Mouse (Mus musculus) lung, embryonic 15.5 days (tissue): ENCODE data around the gene Tmod1. TPM values are rescaled to one million over a fixed set of nuclear protein-coding genes. Genes with fewer than 3 reads are reported as not detected.

Source experiments
- ATAC-seq: fragments of 200-750 bp; cut with Nextera tagmentation; 2 replicates; pipeline ENCODE4 v1.8.0; 2017; ENCODE audit warnings: moderate number of reproducible peaks, borderline replicate concordance; ENCODE audit not compliant: low FRiP score, low TSS enrichment; ENCODE audit errors: extremely low read depth
- H3K27ac ChIP-seq: fragments of 300-500 bp; sonication (generic); 2 replicates; pipeline ENCODE4 v1.5.1; 2015; ENCODE audit warnings: moderate library complexity, mild to moderate bottlenecking, inconsistent platforms
- H3K27me3 ChIP-seq: fragments of 300-500 bp; sonication (generic); 2 replicates; pipeline ENCODE4 v1.6.1; 2015; ENCODE audit warnings: inconsistent platforms
- H3K36me3 ChIP-seq: fragments of 300-500 bp; sonication (generic); 2 replicates; pipeline ENCODE4 v1.6.1; 2015; ENCODE audit warnings: inconsistent platforms
- H3K4me1 ChIP-seq: fragments of 300-500 bp; sonication (generic); 2 replicates; pipeline ENCODE4 v1.6.1; 2015; ENCODE audit warnings: inconsistent platforms
- H3K4me2 ChIP-seq: fragments of 300-500 bp; sonication (generic); 2 replicates; pipeline ENCODE4 v1.6.1; 2015; ENCODE audit warnings: inconsistent platforms, mild to moderate bottlenecking, moderate library complexity
- H3K4me3 ChIP-seq: fragments of 300-500 bp; sonication (generic); 2 replicates; pipeline ENCODE4 v1.5.1; 2015; ENCODE audit warnings: mild to moderate bottlenecking, inconsistent platforms
- H3K9ac ChIP-seq: fragments of 300-500 bp; sonication (generic); 2 replicates; pipeline ENCODE4 v1.6.1; 2015; ENCODE audit warnings: inconsistent platforms
- H3K9me3 ChIP-seq: fragments of 300-500 bp; sonication (generic); 2 replicates; pipeline ENCODE4 v1.6.1; 2016; ENCODE audit warnings: inconsistent platforms
- WGBS: fragments of 180-500 bp; shearing (Covaris S2); methylation state at CpG from one replicate; pipeline ENCODE4 v1.1.7; 2015; 5-methylcytosine and 5-hydroxymethylcytosine counted together
- polyA plus RNA-seq: library from polyadenylated mRNA; unstranded; fragments of >200 nt; fragmentation: Nextera tagmentation; extraction: Ambion mirVana; gene quantifications from 2 replicates; pipeline ENCODE4 v1.2.1, GENCODE M21; 2015

Tmod1 gene
- polyA plus RNA-seq, 1 experiment from 2014 or later = 10.0 TPM

DNA sequence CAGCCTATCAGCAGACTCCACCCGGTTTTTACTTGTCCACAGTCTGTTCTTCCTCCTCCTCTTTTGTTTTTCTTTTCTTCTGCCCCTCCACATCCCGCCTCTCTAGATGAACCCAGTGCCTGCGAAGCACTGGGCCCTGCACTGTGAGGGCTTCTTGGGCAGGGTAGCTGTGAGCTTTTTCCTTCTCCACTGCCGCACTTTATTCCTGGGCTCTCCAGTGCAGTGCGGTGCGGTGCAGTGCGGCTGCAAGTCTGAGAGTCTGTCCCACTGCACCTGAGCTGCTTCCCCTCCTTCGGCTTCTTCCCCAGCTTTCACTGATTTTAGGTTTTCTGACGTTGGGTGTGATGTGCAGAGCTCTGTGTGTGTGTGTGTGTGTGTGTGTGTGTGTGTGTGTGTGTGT is 6.3 kb upstream of the Tmod1 start:
- Histone ChIP-seq H3K27me3 (peaks cover 1% of the 10 kb centered on the region), H3K4me2 (peak overlapping the region; percentile 0; the same call in 1 of the 2 replicates), H3K27ac (peak overlapping the region; percentile 80), H3K9me3 (no peaks in the 10 kb centered on the region), H3K9ac (no peak overlapping the region), H3K4me3 (no peak overlapping the region), H3K36me3 (no peaks in the 10 kb centered on the region), H3K4me1 (peaks cover 3% of the 10 kb centered on the region; the same call in 1 of the 2 replicates)
- WGBS = 33% methylated on average over 9 of the region's 9 CpGs
- ATAC-seq = 0 out of 2 replicates have a peak, but pooled peaks have one; percentile 17

DNA sequence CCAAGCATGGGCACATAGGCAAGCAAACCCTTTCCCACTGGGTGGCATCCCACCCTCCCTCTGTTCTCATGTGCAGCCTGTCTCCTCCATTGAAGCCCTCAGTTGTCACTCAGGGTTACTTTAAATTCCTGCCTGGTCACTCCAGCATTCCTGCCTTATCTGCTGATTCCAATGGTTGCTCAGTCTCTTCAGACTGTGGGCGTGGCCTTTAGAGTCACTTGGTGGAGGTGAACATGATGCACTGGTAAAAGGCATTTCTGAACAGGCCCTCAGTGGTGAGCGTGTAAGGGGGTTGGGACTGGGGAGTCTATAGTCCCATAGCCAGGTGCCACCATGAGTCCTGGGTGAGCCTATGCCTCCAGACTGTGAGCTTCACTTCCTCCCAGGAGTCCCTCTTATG is 5.5 kb upstream of the Tmod1 start:
- no peak overlapping the region for H3K9ac ChIP-seq
- no peaks in the 10 kb centered on the region for H3K36me3 ChIP-seq
- peak overlapping the region; percentile 80 for H3K27ac ChIP-seq
- ATAC-seq = peak; percentile 82
- peaks cover 9% of the 10 kb centered on the region for H3K27me3 ChIP-seq
- no peak overlapping the region for H3K4me3 ChIP-seq
- peaks cover 5% of the 10 kb centered on the region; the same call in 1 of the 2 replicates for H3K4me1 ChIP-seq
- H3K9me3 ChIP-seq = no peaks in the 10 kb centered on the region
- H3K4me2 ChIP-seq = peak overlapping the region; percentile 0; the same call in 1 of the 2 replicates
- 31% methylated on average over 2 of the region's 2 CpGs for WGBS

DNA sequence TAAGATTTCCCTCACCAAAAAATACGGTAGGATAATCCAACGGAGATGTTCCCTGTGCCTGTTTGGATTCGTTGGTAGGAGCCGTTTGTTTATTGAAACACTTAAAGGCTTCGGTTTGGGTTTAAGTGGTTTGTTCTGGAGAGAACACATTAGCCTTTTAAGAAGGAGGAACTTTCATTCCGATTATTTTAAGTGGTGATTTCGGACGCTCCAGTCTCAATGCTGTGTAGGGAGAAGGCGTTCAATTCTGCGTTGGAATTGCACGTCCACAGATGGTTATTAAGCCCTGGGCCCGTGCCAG is 194 bp upstream of the Tmod1 start:
- Histone ChIP-seq H3K27me3 (peaks cover 35% of the 10 kb centered on the region), H3K9me3 (no peaks in the 10 kb centered on the region), H3K36me3 (no peaks in the 10 kb centered on the region), H3K4me2 (peak overlapping the region; percentile 99), H3K27ac (0 out of 2 replicates have a peak overlapping the region, but pooled peaks have one; percentile 44), H3K4me3 (peak overlapping the region; percentile 64), H3K4me1 (peaks cover 29% of the 10 kb centered on the region), H3K9ac (peak overlapping the region; percentile 59; the same call in 1 of the 2 replicates)
- no peak for ATAC-seq
- 6% methylated on average over 12 of the region's 12 CpGs for WGBS

DNA sequence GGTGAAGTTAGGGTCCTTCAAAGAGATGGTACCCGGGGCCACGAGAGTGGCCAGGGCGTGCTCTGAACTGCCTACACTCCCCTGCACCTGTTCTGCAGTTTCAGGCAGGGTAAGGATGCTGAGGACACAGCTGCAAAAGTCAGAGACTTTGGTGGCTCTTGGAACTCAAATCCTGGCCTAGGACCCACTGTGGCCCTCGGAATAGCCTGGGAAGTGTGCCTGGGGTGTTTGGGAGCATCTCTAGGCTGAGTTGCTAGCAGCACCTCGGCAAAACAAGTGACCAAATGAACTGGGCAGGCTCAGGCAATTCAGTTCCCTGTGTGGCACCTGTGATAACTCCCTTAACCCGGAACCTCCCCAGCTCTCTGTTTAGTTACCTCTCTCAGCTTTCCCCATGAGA is 1.2 kb downstream of the Tmod1 start:
- Histone ChIP-seq H3K9me3 (no peaks in the 10 kb centered on the region), H3K9ac (no peak overlapping the region), H3K4me2 (peak overlapping the region; percentile 99), H3K4me3 (peak overlapping the region; percentile 64), H3K36me3 (no peaks in the 10 kb centered on the region), H3K4me1 (peaks cover 29% of the 10 kb centered on the region), H3K27me3 (peaks cover 35% of the 10 kb centered on the region), H3K27ac (no peak overlapping the region)
- no peak for ATAC-seq
- WGBS = 22% methylated on average over 6 of the region's 6 CpGs

DNA sequence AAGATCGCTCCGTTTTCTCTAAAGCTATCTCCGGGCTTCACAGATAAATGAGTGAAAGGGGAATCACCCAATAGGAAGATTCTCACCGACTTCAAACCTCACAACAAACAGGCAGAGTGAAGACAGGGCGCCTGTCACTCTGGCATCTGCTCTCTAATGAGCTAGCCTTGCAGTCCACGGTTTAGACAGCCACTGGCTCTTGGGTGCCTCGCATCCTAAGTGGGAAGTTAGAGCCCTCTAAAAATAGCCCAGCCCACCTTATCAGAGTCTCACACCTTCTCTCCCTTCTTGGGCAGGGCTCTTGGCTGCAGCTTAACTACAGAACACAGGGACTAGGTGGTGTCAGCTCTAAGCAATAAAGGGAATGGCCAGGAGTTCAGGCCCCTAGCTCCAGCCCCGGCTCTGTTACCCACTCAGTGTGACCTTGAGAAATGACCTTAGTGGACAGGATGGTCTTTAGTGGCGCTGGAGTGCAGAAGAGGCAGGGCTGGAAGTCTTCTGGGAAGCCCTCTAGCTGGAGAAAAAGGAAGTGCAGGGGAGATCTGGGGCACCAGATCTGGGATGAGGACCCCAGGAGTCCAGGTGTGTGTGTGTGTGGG is 2.0 kb downstream of the Tmod1 start:
- Histone ChIP-seq H3K9ac (no peak overlapping the region), H3K36me3 (no peaks in the 10 kb centered on the region), H3K27ac (no peak overlapping the region), H3K4me1 (peaks cover 29% of the 10 kb centered on the region), H3K4me2 (peak overlapping the region; percentile 16; the same call in 1 of the 2 replicates), H3K4me3 (no peak overlapping the region), H3K27me3 (peaks cover 35% of the 10 kb centered on the region), H3K9me3 (no peaks in the 10 kb centered on the region)
- WGBS = 11% methylated on average over 9 of the region's 9 CpGs
- peak; percentile 52; the same call in 1 of the 2 replicates for ATAC-seq

DNA sequence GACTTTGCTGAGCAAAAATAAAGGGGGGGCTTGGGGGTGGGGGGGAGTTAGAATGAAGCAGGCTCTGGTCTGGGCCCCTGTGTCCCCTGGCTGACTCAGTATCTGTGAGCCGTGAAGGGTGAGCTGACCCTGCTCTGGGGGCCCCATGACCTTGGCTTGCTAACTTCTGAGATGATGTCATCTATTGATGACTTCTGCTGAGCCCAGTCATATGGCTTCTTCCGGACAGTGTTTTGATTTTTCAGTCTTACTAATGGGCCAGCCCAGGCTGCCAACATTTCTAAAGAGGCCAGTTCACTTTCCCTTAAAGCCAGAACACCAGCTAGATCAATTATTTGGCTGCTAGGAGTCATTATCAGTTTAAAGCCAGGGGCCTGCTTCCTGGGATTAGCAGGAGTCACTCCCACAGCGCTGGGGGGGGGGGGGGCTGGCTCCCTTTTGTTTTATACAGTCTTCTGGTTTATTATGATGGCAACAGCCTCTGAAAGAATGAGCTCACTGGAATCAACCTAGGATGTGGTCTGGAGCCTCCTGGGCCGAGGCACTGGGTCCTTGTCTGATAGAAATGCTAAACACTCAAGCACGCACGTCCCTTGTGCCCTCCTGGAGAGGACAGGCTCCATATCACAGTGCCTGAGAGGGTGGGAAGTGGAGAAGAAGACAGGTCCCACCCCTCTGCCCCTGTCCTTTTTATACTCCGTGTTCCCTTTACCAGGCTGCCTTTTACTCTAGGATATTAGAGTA is 3.2 kb downstream of the Tmod1 start:
- Histone ChIP-seq H3K27ac (no peak overlapping the region), H3K36me3 (no peaks in the 10 kb centered on the region), H3K9ac (no peak overlapping the region), H3K27me3 (peaks cover 35% of the 10 kb centered on the region), H3K4me1 (peaks cover 29% of the 10 kb centered on the region), H3K9me3 (no peaks in the 10 kb centered on the region), H3K4me3 (no peak overlapping the region), H3K4me2 (no peak overlapping the region)
- ATAC-seq = no peak
- 35% methylated on average over 7 of the region's 7 CpGs for WGBS

DNA sequence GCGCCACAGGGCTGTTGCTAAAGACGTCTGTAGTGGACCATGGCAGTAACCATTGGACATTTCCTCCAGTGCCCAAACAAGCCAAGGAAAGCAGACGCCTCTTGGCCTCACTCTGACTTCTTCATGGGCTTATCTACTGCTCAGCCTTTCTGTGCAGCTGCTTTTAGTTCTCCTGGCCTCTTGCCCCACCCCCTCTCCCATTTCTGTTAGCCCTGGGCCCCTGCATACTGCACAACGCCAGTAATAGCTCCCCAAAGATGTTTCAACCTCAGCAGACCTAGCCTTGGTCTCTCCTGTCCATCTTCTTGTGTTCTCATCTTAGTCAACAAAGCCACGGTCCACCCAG is 3.7 kb downstream of the Tmod1 start:
- 29% methylated on average over 5 of the region's 5 CpGs for WGBS

DNA sequence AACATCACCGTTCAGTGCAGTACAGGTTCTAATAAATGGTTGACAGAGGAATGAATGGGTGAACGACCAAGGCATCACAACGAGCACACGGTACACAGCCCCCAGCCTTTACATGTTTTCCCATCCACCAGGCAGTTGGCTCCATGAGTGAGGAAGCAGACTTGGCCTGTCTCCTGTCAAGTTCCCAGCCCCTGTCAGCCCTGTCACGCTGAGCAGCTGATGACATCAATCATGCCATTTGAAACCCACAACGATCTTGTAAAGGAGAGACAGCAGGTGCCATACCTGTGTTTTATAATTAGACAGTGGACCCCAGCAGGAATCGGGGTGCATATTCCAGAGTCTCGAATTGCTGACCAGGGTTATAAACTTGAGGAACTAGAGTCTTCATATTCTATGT is 4.6 kb downstream of the Tmod1 start:
- 71% methylated on average over 8 of the region's 8 CpGs for WGBS
- H3K9me3 ChIP-seq = no peaks in the 10 kb centered on the region
- H3K4me3 ChIP-seq = no peak overlapping the region
- no peaks in the 10 kb centered on the region for H3K36me3 ChIP-seq
- H3K9ac ChIP-seq = no peak overlapping the region
- H3K4me2 ChIP-seq = no peak overlapping the region
- peaks cover 25% of the 10 kb centered on the region for H3K27me3 ChIP-seq
- no peak overlapping the region for H3K27ac ChIP-seq
- H3K4me1 ChIP-seq = peaks cover 25% of the 10 kb centered on the region
- ATAC-seq = no peak

More for the DNA sequence above, 3.7 kb downstream of the Tmod1 start:
- Histone ChIP-seq H3K4me2 (no peak overlapping the region), H3K4me1 (peaks cover 29% of the 10 kb centered on the region), H3K27ac (no peak overlapping the region), H3K27me3 (peaks cover 34% of the 10 kb centered on the region), H3K9me3 (no peaks in the 10 kb centered on the region), H3K9ac (no peak overlapping the region), H3K36me3 (no peaks in the 10 kb centered on the region), H3K4me3 (no peak overlapping the region)
- ATAC-seq = no peak

DNA sequence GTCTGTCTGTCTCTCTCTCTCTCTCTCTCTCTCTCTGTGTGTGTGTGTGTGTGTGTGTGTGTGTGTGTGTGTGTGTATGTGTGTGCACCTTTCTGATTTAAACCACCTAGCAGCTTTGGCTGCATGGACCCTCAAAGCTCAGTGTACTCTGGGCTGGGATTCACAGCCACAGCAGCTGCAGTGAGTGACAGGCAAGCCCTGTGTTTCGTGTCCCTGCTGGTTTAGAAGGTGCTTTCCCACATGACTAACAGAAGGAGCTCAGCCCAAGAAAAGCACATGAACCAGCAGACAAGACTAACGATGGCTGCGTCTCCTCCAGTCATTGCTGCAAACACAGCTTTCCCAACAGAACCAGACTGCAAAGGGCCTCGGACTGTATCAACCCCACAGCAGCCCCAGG is 9.2 kb downstream of the Tmod1 start:
- no peak for ATAC-seq
- H3K4me1 ChIP-seq = no peaks in the 10 kb centered on the region
- H3K36me3 ChIP-seq = no peaks in the 10 kb centered on the region
- no peak overlapping the region for H3K4me3 ChIP-seq
- no peaks in the 10 kb centered on the region for H3K9me3 ChIP-seq
- H3K4me2 ChIP-seq = no peak overlapping the region
- no peak overlapping the region for H3K27ac ChIP-seq
- H3K9ac ChIP-seq = no peak overlapping the region
- H3K27me3 ChIP-seq = no peaks in the 10 kb centered on the region; the same call in 1 of the 2 replicates
- WGBS = 71% methylated on average over 4 of the region's 4 CpGs

DNA sequence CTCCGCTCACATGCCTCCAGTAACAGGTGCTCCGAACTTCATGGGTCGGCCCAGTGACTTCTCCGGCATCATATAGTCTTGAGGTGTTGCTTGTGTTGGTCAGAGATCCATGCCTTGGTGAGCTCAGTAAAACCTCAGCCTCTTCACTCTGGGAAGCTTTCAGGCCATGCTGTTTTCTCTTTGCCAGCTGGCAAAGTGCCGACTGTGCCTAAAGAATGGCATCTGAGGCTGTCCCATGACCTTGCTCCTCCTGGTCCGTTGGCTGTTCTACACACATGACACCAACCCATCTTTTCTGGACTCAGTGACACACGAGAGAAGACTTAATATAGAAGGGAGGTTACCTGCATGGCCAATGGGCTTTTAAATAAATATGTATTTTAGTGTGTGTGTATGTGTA is 9.7 kb downstream of the Tmod1 start:
- Histone ChIP-seq H3K9me3 (no peaks in the 10 kb centered on the region), H3K27ac (no peak overlapping the region), H3K4me1 (no peaks in the 10 kb centered on the region), H3K4me3 (no peak overlapping the region), H3K27me3 (no peaks in the 10 kb centered on the region; the same call in 1 of the 2 replicates), H3K9ac (no peak overlapping the region), H3K36me3 (no peaks in the 10 kb centered on the region), H3K4me2 (no peak overlapping the region)
- ATAC-seq = no peak
- 82% methylated on average over 7 of the region's 7 CpGs for WGBS

DNA sequence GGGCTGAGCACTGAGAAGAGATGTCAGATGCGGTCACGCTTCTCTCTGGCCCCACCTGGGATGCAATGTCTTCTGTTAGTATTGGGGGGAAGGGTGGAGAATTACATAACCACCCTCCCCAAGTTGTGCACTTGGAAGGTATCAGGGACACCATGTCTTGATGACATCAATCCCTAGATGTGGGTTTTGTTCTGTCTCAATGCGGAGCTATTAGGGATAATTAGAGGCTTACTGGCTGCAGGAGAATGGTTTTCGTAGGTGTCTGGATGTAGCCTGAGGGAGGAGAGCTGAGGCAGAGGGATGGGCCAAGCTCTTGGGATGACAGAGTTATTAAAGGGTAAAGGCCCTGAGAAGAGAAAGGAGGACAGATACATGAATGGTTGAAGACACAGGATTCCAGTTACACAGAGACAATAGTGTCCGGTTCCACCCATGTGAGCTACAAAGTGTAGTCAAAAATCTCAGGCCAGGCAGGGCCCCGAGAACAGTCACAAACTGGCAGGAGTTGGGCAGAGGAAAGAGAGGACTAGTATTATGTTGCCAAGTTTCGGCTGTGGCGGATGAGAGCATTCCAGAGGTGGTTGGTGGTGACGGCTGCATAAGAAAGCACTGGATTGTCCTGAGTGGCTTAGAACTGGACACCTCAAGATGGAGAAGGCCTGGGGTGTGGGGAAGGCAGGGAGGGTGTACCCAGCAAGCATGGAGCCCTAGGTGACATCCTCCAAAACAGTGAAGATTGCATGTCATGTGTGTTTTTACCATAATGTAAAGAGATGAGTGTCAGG is 14.8 kb downstream of the Tmod1 start:
- no peaks in the 10 kb centered on the region for H3K4me1 ChIP-seq
- H3K4me2 ChIP-seq = no peak overlapping the region
- no peak for ATAC-seq
- 84% methylated on average over 9 of the region's 9 CpGs for WGBS
- no peak overlapping the region for H3K27ac ChIP-seq
- H3K27me3 ChIP-seq = no peaks in the 10 kb centered on the region
- no peak overlapping the region for H3K9ac ChIP-seq
- no peak overlapping the region for H3K4me3 ChIP-seq
- no peaks in the 10 kb centered on the region for H3K36me3 ChIP-seq
- H3K9me3 ChIP-seq = no peaks in the 10 kb centered on the region

DNA sequence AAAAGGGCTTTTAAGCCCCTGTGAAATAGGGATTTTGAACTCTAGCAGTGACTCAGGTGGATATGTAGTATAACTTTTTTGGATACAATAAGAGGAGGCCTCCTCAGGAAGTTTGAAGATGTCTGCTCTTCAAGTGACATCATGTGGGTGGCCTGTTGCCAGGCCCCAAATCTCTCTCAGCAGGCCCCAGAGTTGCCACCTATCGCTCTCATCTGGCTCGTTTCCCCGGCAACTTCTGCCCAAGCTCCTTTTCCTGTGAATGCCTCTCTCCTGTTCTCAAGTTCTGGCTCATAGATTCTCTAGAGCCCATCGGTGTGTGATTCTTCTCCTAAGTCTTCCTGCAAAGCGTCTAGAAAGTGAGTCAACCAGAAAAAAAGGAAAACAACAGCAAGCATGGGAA is 17.4 kb downstream of the Tmod1 start:
- Histone ChIP-seq H3K4me2 (no peak overlapping the region), H3K36me3 (no peaks in the 10 kb centered on the region), H3K9me3 (no peaks in the 10 kb centered on the region), H3K9ac (no peak overlapping the region), H3K27ac (no peak overlapping the region), H3K4me1 (no peaks in the 10 kb centered on the region), H3K4me3 (no peak overlapping the region), H3K27me3 (no peaks in the 10 kb centered on the region)
- WGBS = 84% methylated on average over 5 of the region's 5 CpGs
- no peak for ATAC-seq
